Mouse (Mus musculus): ENCODE data around the gene Pyroxd1. TPM values are rescaled to one million over a fixed set of nuclear protein-coding genes. Genes with fewer than 3 reads are reported as not detected.

Gene Pyroxd1
- polyA plus RNA-seq, 1 experiment from 2014 or later: 14.2 TPM

Other genes starting within 250 kb of the Pyroxd1 start
- 0.35 and 0.42 TPM in 2 replicates for gene Slco1a6, start 137.1 kb upstream of the Pyroxd1 start, polyA plus RNA-seq (2015; fragmentation: Nextera tagmentation; extraction: Ambion mirVana)
- 0.19 and 0.58 TPM in 2 replicates for gene Iapp, start 47.2 kb upstream of the Pyroxd1 start, polyA plus RNA-seq (2015; fragmentation: Nextera tagmentation; extraction: Ambion mirVana)
- 0.08 TPM in 1 of 2 replicates, not detected in the other for gene Slco1a5, start 22.7 kb upstream of the Pyroxd1 start, polyA plus RNA-seq (2015; fragmentation: Nextera tagmentation; extraction: Ambion mirVana)
- gene Recql, start 41.4 kb downstream of the Pyroxd1 start, polyA plus RNA-seq (2015; fragmentation: Nextera tagmentation; extraction: Ambion mirVana): 19.8 and 20.5 TPM in 2 replicates
- gene Golt1b, start 41.6 kb downstream of the Pyroxd1 start, polyA plus RNA-seq (2015; fragmentation: Nextera tagmentation; extraction: Ambion mirVana): 55.5 and 63.5 TPM in 2 replicates
- gene Spx, start 67.8 kb downstream of the Pyroxd1 start, polyA plus RNA-seq (2015; fragmentation: Nextera tagmentation; extraction: Ambion mirVana): 0.31 TPM in 1 of 2 replicates, not detected in the other
- gene Gys2, start 127.5 kb downstream of the Pyroxd1 start, polyA plus RNA-seq (2015; fragmentation: Nextera tagmentation; extraction: Ambion mirVana): 0.11 TPM in 1 of 2 replicates, not detected in the other
- gene Ldhb, start 162.3 kb downstream of the Pyroxd1 start, polyA plus RNA-seq (2015; fragmentation: Nextera tagmentation; extraction: Ambion mirVana): 1,732 and 1,779 TPM in 2 replicates
- gene Kcnj8, start 226.0 kb downstream of the Pyroxd1 start, polyA plus RNA-seq (2015; fragmentation: Nextera tagmentation; extraction: Ambion mirVana): 18.7 and 20.9 TPM in 2 replicates